Mouse (Mus musculus): ENCODE results near the gene Kcnc3. TPM values are rescaled to one million over a fixed set of nuclear protein-coding genes. Genes with fewer than 3 reads are reported as not detected.

The Kcnc3 gene
- polyA plus RNA-seq, 1 experiment from 2014 or later, result 1.8 TPM

DNA sequence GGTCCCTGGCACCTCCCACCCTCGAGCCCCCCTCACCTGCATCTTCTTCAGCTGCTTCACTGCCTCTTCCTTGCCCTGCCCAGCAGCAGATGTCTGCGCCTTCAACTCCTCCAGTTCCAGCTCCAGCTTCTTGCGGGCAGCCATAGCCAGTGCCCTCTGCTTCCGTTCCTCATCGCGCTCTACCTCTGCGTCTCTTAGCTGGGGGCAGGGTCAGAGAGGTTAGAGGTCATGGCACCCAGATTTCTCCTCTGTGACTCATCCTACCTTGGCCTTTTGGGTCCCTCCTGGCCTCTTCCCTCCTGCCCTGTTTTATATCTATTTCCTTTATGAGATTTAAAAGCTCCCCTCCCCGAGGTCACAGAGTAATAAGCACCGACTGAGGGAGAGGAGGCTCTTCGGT is 24.8 kb downstream of the Kcnc3 start:
- Histone ChIP-seq H3K27ac (no peak overlapping the region), H3K4me1 (0 out of 2 replicates have a peak, but pooled peaks cover 10% of the 10 kb centered on the region), H3K36me3 (no peaks in the 10 kb centered on the region), H3K9me3 (0 out of 2 replicates have a peak, but pooled peaks cover 6% of the 10 kb centered on the region), H3K27me3 (peaks cover 28% of the 10 kb centered on the region), H3K9ac (no peak overlapping the region), H3K4me2 (no peak overlapping the region), H3K4me3 (no peak overlapping the region)
- 10% methylated on average over 10 of the region's 10 CpGs for WGBS
- ATAC-seq (ENCODE audit: insufficient number of reproducible peaks, insufficient read depth, low FRiP score, low TSS enrichment, low read depth), result no peak

DNA sequence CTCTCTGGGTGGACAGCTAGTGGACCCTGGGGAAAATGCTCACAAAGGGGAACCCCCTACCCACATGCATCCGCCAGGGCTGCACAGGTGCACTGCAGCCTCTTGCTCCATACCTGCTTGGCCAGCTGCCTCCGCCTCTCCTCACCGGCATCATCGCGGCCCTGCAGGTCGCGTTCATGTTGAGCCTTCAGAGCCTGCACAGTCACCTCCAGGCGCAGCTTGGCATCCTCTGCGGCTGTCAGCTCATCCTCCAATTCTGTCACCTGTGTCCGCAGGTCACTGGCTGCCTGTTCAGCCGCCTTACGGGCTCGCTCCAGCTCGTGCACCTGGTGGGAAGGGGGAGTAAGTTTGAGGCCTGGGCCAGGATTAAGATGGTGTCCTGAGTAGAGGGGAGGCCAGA is 25.5 kb downstream of the Kcnc3 start:
- Histone ChIP-seq H3K4me3 (no peak overlapping the region), H3K4me2 (no peak overlapping the region), H3K9ac (no peak overlapping the region), H3K27ac (no peak overlapping the region), H3K27me3 (peaks cover 28% of the 10 kb centered on the region), H3K36me3 (no peaks in the 10 kb centered on the region), H3K4me1 (0 out of 2 replicates have a peak, but pooled peaks cover 10% of the 10 kb centered on the region), H3K9me3 (0 out of 2 replicates have a peak, but pooled peaks cover 6% of the 10 kb centered on the region)
- WGBS, result 78% methylated on average over 14 of the region's 14 CpGs
- no peak for ATAC-seq (ENCODE audit: insufficient number of reproducible peaks, insufficient read depth, low FRiP score, low TSS enrichment, low read depth)

DNA sequence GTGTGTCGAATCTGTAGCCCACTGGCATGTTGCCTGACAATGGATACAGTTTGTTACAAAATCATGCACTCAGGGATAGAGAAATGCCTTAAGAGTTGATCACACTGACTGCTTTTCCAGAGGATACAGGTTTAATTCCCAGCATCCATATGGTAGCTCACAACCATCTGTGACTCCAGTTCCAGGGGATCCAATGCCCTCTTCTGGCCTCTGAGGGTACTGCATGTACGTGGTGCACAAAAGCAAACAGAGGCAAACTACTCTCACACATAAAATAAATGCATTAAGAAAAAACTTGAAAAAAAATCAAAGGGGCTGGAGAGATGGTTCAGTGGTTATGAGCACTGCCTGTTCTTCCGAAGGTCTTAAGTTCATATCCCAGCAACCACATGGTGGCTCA is 26.6 kb downstream of the Kcnc3 start:
- H3K4me1 ChIP-seq, result 0 out of 2 replicates have a peak, but pooled peaks cover 10% of the 10 kb centered on the region
- no peak overlapping the region for H3K4me3 ChIP-seq
- no peak overlapping the region for H3K9ac ChIP-seq
- ATAC-seq (ENCODE audit: insufficient number of reproducible peaks, insufficient read depth, low FRiP score, low TSS enrichment, low read depth), result no peak
- no peak overlapping the region for H3K27ac ChIP-seq
- 0 out of 2 replicates have a peak, but pooled peaks cover 6% of the 10 kb centered on the region for H3K9me3 ChIP-seq
- peaks cover 28% of the 10 kb centered on the region for H3K27me3 ChIP-seq
- WGBS, result 76% methylated on average over 3 of the region's 3 CpGs
- H3K4me2 ChIP-seq, result no peak overlapping the region
- H3K36me3 ChIP-seq, result no peaks in the 10 kb centered on the region

DNA sequence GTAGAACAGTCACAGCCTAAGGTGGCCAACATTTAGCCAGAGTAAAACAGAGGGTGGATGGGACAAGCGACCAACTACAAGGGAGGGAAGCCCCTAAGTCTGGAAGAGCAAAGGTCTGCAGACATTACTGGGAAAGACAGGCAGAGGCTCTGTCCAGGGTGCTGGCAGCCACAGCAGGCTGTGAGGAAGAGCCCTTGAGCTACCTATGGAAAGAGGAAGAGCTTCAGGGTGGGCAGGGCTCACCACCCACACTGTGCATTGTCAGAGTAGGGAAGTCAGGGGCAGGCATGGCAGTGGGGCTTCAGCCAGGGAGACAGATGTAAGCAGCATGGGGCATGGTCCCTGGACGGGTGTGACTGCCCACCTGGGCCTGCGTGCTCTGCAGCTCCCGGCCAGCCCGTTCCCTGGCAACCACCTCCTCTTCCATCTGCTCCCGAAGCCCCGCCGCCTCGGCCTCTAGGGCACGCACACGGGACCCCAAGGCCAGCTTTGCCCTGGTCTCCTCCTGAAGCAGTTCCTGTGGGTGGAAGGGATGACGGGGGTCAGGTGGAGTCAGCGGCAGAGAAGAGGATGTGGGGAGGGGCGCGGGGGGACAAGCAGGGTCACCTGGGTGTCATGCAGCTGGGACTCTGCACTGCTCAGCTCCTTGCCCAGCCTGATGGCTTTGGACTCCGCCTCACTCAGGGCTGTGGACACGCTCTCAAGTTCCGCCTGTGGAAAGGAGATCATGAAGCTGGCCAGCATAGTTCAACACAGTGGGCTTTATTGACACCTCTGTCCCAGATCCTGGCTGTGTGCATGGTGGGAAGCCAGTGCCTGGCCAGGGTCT is 33.5 kb downstream of the Kcnc3 start:
- 51% methylated on average over 18 of the region's 18 CpGs for WGBS

DNA sequence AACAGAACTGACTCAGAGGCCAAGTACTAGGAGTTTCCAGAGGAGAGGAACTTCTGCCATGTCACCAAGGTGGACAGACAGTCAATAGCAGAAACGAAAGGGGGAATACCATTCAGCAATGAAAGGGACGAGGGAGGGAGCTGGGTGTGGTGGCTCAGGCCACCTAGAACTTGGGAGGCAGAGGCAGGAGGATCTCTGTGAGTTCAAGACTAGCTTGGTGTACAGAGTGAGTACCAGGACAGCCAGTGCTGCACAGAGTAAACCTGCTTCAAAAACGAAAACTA is 34.0 kb downstream of the Kcnc3 start:
- H3K9ac ChIP-seq, result no peak overlapping the region
- H3K27me3 ChIP-seq, result no peaks in the 10 kb centered on the region
- no peak overlapping the region for H3K27ac ChIP-seq
- ATAC-seq (ENCODE audit: insufficient number of reproducible peaks, insufficient read depth, low FRiP score, low TSS enrichment, low read depth), result no peak
- no peaks in the 10 kb centered on the region for H3K4me1 ChIP-seq
- H3K4me3 ChIP-seq, result no peak overlapping the region
- 0 out of 2 replicates have a peak, but pooled peaks cover 4% of the 10 kb centered on the region for H3K36me3 ChIP-seq
- 0 out of 2 replicates have a peak, but pooled peaks cover 2% of the 10 kb centered on the region for H3K9me3 ChIP-seq
- 77% methylated on average over 3 of the region's 3 CpGs for WGBS
- no peak overlapping the region for H3K4me2 ChIP-seq

More for the DNA sequence above, 33.5 kb downstream of the Kcnc3 start:
- H3K36me3 ChIP-seq, result 0 out of 2 replicates have a peak, but pooled peaks cover 4% of the 10 kb centered on the region
- H3K4me3 ChIP-seq, result no peak overlapping the region
- H3K4me1 ChIP-seq, result no peaks in the 10 kb centered on the region
- 0 out of 2 replicates have a peak, but pooled peaks cover 6% of the 10 kb centered on the region for H3K9me3 ChIP-seq
- H3K4me2 ChIP-seq, result no peak overlapping the region
- ATAC-seq (ENCODE audit: insufficient number of reproducible peaks, insufficient read depth, low FRiP score, low TSS enrichment, low read depth), result 0 out of 2 replicates have a peak, but pooled peaks have one; percentile 52
- no peak overlapping the region for H3K27ac ChIP-seq
- H3K9ac ChIP-seq, result no peak overlapping the region
- no peaks in the 10 kb centered on the region for H3K27me3 ChIP-seq

DNA sequence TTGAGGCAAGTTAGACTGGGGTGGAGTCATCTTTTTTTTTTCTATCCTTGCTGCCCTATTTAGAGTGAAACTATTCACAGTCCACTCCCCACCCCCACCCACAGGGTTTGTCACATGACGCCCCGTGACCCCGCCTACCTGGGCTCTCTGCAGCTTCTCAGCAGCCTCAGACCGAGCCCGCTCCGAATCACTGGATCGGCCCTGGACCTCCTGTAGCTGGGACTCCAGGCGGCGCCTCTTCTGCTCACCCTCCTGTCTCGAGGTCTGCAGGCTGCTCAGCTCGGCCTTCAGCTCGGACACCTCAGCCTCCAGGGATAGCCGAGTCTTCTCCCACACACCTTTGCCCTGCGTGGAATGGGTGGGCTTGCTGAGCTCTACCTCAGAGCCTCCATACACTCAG is 34.4 kb downstream of the Kcnc3 start:
- Histone ChIP-seq H3K4me2 (no peak overlapping the region), H3K27ac (no peak overlapping the region), H3K9me3 (no peaks in the 10 kb centered on the region), H3K4me1 (no peaks in the 10 kb centered on the region), H3K36me3 (0 out of 2 replicates have a peak, but pooled peaks cover 4% of the 10 kb centered on the region), H3K27me3 (no peaks in the 10 kb centered on the region), H3K9ac (no peak overlapping the region), H3K4me3 (no peak overlapping the region)
- no peak for ATAC-seq (ENCODE audit: insufficient number of reproducible peaks, insufficient read depth, low FRiP score, low TSS enrichment, low read depth)
- 63% methylated on average over 14 of the region's 14 CpGs for WGBS

DNA sequence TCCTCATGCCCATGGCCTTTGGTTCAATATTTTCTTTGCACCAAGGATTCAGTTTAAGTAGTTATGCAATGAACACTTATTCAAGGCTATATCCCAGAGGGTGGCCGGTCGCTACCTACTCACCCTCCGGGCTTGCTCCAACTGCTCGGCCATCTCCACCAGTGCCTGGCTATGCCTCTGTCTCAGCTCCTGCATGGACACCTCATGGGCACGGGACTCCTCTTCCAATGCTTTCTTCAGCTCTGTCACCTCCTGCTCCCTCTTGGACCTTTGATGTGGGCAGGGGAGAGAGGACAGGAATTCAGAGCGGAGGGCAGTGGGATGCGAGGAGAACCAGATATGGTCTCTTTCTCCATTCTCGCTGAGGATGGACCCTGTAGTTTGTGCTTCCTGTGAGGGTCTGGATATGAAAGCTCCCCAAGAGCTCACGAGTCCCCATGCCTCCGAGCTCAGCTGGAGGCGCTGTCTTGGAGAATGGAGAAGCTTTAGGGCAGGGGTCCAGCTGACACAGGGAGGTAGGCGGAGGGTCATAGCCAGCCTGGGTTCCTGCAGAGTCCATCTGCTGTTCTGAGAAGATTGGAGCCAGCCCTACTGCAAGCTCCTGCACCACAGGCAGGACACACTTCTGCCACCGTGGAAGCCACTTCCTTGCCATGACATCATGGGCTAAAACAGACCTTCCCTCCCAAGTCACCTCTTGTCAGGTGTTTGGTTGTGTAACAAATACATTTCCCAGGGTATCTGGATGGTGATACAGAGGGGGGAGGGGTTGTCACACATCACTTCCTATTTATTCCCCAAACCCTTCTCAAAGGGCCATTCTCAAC is 35.0 kb downstream of the Kcnc3 start:
- Histone ChIP-seq H3K4me2 (no peak overlapping the region), H3K36me3 (0 out of 2 replicates have a peak, but pooled peaks cover 4% of the 10 kb centered on the region), H3K9me3 (no peaks in the 10 kb centered on the region), H3K9ac (no peak overlapping the region), H3K4me3 (no peak overlapping the region), H3K27ac (no peak overlapping the region), H3K27me3 (no peaks in the 10 kb centered on the region), H3K4me1 (no peaks in the 10 kb centered on the region)
- 86% methylated on average over 13 of the region's 13 CpGs for WGBS
- no peak for ATAC-seq (ENCODE audit: insufficient number of reproducible peaks, insufficient read depth, low FRiP score, low TSS enrichment, low read depth)

DNA sequence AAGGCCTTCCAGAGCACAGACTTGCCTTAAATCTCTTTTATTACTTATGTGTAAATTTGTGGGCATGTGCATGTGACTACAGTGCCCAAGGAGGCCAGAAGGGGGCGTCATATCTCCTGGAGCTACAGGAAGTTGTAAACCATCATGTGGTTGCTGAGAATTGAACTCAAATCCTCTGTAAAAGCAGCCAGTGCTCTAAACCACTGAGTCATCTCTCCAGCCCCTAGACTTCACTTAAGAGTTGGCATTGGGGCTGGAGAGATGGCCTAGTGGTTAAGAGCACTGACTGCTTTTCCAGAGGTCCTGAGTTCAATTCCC is 35.6 kb downstream of the Kcnc3 start:
- WGBS, result 47% methylated on average over 1 of the region's 1 CpGs
- no peak overlapping the region for H3K27ac ChIP-seq
- H3K9me3 ChIP-seq, result no peaks in the 10 kb centered on the region
- H3K27me3 ChIP-seq, result no peaks in the 10 kb centered on the region
- no peaks in the 10 kb centered on the region for H3K4me1 ChIP-seq
- ATAC-seq (ENCODE audit: insufficient number of reproducible peaks, insufficient read depth, low FRiP score, low TSS enrichment, low read depth), result no peak
- no peak overlapping the region for H3K4me2 ChIP-seq
- H3K4me3 ChIP-seq, result no peak overlapping the region
- H3K9ac ChIP-seq, result no peak overlapping the region
- 0 out of 2 replicates have a peak, but pooled peaks cover 4% of the 10 kb centered on the region for H3K36me3 ChIP-seq

DNA sequence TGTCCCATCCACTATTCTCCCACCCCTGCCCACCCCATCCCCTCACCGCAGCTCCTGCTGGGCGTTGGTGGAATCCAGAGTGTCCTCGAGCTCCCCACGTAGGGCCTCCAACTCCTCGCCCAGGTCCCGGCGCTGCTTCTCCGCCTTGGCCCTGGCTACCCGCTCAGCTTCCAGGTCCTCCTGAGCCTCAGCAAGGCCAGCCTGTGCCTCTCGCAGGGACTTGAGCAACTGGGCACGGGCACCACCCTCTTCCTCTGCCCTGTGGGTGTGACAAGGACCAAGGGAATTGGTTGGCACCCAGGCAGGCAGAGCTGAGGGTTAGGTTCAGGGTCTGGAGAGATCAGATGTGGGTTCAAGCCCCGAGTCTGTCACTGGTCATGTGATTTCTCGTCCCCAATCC is 36.5 kb downstream of the Kcnc3 start:
- no peak overlapping the region for H3K9ac ChIP-seq
- H3K36me3 ChIP-seq, result 0 out of 2 replicates have a peak, but pooled peaks cover 4% of the 10 kb centered on the region
- H3K4me3 ChIP-seq, result no peak overlapping the region
- 86% methylated on average over 13 of the region's 13 CpGs for WGBS
- no peak overlapping the region for H3K4me2 ChIP-seq
- no peaks in the 10 kb centered on the region for H3K4me1 ChIP-seq
- no peak for ATAC-seq (ENCODE audit: insufficient number of reproducible peaks, insufficient read depth, low FRiP score, low TSS enrichment, low read depth)
- no peaks in the 10 kb centered on the region for H3K27me3 ChIP-seq
- no peak overlapping the region for H3K27ac ChIP-seq
- H3K9me3 ChIP-seq, result no peaks in the 10 kb centered on the region

DNA sequence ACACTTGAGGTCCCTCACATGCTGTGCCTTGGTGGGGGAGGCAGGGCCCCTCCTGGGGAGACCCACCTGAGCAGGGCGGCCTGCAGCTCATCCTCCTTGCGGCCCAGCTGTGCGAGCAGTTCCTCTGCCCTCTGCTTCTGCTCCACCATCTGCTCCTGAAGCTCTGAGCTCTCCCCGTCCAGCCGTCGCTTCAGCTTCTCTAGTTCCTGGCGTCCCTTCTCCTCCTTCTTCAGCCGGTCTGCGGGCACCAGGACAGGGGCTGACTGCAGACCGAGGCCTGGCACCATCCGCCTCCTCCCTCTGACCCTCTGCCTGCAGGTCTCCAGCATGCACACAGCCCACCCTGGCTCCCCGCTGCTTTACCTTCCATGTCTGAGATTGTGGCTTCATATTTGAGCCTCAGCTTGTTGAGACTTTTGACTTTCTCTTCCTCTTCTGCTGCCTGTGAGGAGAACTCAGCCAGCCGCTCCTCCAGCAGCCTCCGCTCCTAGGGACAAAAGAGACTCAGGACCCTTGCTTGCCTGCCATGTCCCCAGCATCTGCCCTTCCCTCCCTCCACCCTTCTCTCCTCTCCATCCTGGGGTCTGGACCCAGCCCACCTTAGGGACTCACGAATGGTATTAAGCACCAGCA is 38.1 kb downstream of the Kcnc3 start:
- Histone ChIP-seq H3K4me1 (no peaks in the 10 kb centered on the region), H3K4me3 (no peak overlapping the region), H3K36me3 (no peaks in the 10 kb centered on the region), H3K9ac (no peak overlapping the region), H3K9me3 (no peaks in the 10 kb centered on the region), H3K4me2 (no peak overlapping the region), H3K27me3 (peaks cover 12% of the 10 kb centered on the region; the same call in 1 of the 2 replicates), H3K27ac (no peak overlapping the region)
- 87% methylated on average over 15 of the region's 15 CpGs for WGBS
- ATAC-seq (ENCODE audit: insufficient number of reproducible peaks, insufficient read depth, low FRiP score, low TSS enrichment, low read depth), result no peak

DNA sequence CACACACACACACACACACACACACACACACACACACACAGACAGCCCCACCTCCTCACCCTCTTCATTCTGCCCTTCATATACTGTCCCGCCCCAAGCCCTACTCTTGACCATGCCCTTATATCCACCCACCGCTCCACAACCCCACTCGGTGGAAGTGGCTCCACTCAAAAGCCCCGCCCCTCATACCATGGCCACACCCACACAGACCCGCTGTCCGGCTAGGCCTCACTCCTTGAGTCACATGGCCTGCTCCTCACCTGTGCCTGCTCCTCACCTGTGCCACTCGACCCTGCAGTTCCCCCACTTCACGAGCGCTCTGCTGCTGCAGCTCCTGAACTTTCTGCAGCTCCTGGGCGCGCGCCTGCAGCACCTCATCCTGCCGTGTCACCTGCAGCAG is 40.0 kb downstream of the Kcnc3 start:
- H3K27me3 ChIP-seq, result peaks cover 22% of the 10 kb centered on the region; the same call in 1 of the 2 replicates
- H3K27ac ChIP-seq, result no peak overlapping the region

More for the DNA sequence above, 40.0 kb downstream of the Kcnc3 start:
- Histone ChIP-seq H3K4me1 (no peaks in the 10 kb centered on the region), H3K4me2 (no peak overlapping the region), H3K9me3 (no peaks in the 10 kb centered on the region), H3K36me3 (no peaks in the 10 kb centered on the region), H3K9ac (no peak overlapping the region), H3K4me3 (no peak overlapping the region)
- ATAC-seq (ENCODE audit: insufficient number of reproducible peaks, insufficient read depth, low FRiP score, low TSS enrichment, low read depth), result no peak
- 77% methylated on average over 13 of the region's 13 CpGs for WGBS

Data from embryonic facial prominence, embryonic 13.5 days (tissue).